Mouse (Mus musculus): ENCODE measurements around the gene Tnip3. TPM values are rescaled to one million over a fixed set of nuclear protein-coding genes. Genes with fewer than 3 reads are reported as not detected.

The Tnip3 gene
- polyA plus RNA-seq, 1 experiment from 2014 or later, result not detected

GRCm38 (mm10) chr6:65564657-65565039 is 39.5 kb downstream of the Tnip3 start:
- DNase-seq (ENCODE audit: low spot score), result no peak
- H3K4me2 ChIP-seq (ENCODE audit: low read depth, severe bottlenecking), result no peak overlapping the region
- H3K36me3 ChIP-seq (ENCODE audit: control insufficient read depth, insufficient read depth, low read length), result no peaks in the 10 kb centered on the region
- no peak overlapping the region for H3K27ac ChIP-seq (replicated peaks; ENCODE audit: low read depth, low read length)
- H3K4me3 ChIP-seq (ENCODE audit: low read depth, low read length), result no peak overlapping the region
- WGBS, result 71% methylated on average over 2 of the region's 2 CpGs
- H3K27me3 ChIP-seq (ENCODE audit: control insufficient read depth, insufficient read depth, low read length), result no peaks in the 10 kb centered on the region
- no peaks in the 10 kb centered on the region for H3K9me3 ChIP-seq (ENCODE audit: control insufficient read depth, low read length)
- no peak overlapping the region for H3K9ac ChIP-seq (ENCODE audit: low read length)
- H3K4me1 ChIP-seq (ENCODE audit: control insufficient read depth, insufficient read depth, low read length), result no peaks in the 10 kb centered on the region
- no peak for ATAC-seq (ENCODE audit: insufficient number of reproducible peaks, low FRiP score, low TSS enrichment, low read depth)

GRCm38 (mm10) chr6:65569741-65570140 is 44.6 kb downstream of the Tnip3 start:
- 31% methylated on average over 8 of the region's 8 CpGs for WGBS
- ATAC-seq (ENCODE audit: insufficient number of reproducible peaks, low FRiP score, low TSS enrichment, low read depth) (no peak), DNase-seq (ENCODE audit: low spot score) (peak; percentile 24)
- Histone ChIP-seq H3K9me3 (ENCODE audit: control insufficient read depth, low read length) (no peaks in the 10 kb centered on the region), H3K36me3 (ENCODE audit: control insufficient read depth, insufficient read depth, low read length) (no peaks in the 10 kb centered on the region), H3K4me2 (ENCODE audit: low read depth, severe bottlenecking) (no peak overlapping the region), H3K9ac (ENCODE audit: low read length) (no peak overlapping the region), H3K4me1 (ENCODE audit: control insufficient read depth, insufficient read depth, low read length) (no peaks in the 10 kb centered on the region), H3K27me3 (ENCODE audit: control insufficient read depth, insufficient read depth, low read length) (no peaks in the 10 kb centered on the region), H3K4me3 (ENCODE audit: low read depth, low read length) (no peak overlapping the region), H3K27ac (replicated peaks; ENCODE audit: low read depth, low read length) (no peak overlapping the region)

GRCm38 (mm10) chr6:65578151-65578973 is 53.2 kb downstream of the Tnip3 start:
- ATAC-seq (ENCODE audit: insufficient number of reproducible peaks, low FRiP score, low TSS enrichment, low read depth) (no peak), DNase-seq (ENCODE audit: low spot score) (no peak)
- no peak overlapping the region for H3K27ac ChIP-seq (replicated peaks; ENCODE audit: low read depth, low read length)
- WGBS, result 78% methylated on average over 8 of the region's 8 CpGs
- H3K36me3 ChIP-seq (ENCODE audit: control insufficient read depth, insufficient read depth, low read length), result no peaks in the 10 kb centered on the region
- no peak overlapping the region for H3K9ac ChIP-seq (ENCODE audit: low read length)
- H3K4me3 ChIP-seq (ENCODE audit: low read depth, low read length), result no peak overlapping the region
- no peak overlapping the region for H3K4me2 ChIP-seq (ENCODE audit: low read depth, severe bottlenecking)
- no peaks in the 10 kb centered on the region for H3K27me3 ChIP-seq (ENCODE audit: control insufficient read depth, insufficient read depth, low read length)
- H3K4me1 ChIP-seq (ENCODE audit: control insufficient read depth, insufficient read depth, low read length), result no peaks in the 10 kb centered on the region
- H3K9me3 ChIP-seq (ENCODE audit: control insufficient read depth, low read length), result no peaks in the 10 kb centered on the region

GRCm38 (mm10) chr6:65583029-65583428 is 57.9 kb downstream of the Tnip3 start:
- WGBS, result 88% methylated on average over 4 of the region's 4 CpGs
- no peak overlapping the region for H3K4me2 ChIP-seq (ENCODE audit: low read depth, severe bottlenecking)
- H3K9me3 ChIP-seq (ENCODE audit: control insufficient read depth, low read length), result no peaks in the 10 kb centered on the region
- no peaks in the 10 kb centered on the region for H3K36me3 ChIP-seq (ENCODE audit: control insufficient read depth, insufficient read depth, low read length)
- ATAC-seq (ENCODE audit: insufficient number of reproducible peaks, low FRiP score, low TSS enrichment, low read depth) (no peak), DNase-seq (ENCODE audit: low spot score) (no peak)
- H3K9ac ChIP-seq (ENCODE audit: low read length), result no peak overlapping the region
- no peak overlapping the region for H3K4me3 ChIP-seq (ENCODE audit: low read depth, low read length)
- no peaks in the 10 kb centered on the region for H3K27me3 ChIP-seq (ENCODE audit: control insufficient read depth, insufficient read depth, low read length)
- H3K27ac ChIP-seq (replicated peaks; ENCODE audit: low read depth, low read length), result no peak overlapping the region
- H3K4me1 ChIP-seq (ENCODE audit: control insufficient read depth, insufficient read depth, low read length), result no peaks in the 10 kb centered on the region

GRCm38 (mm10) chr6:65584870-65585332 is 59.8 kb downstream of the Tnip3 start:
- Histone ChIP-seq H3K27me3 (ENCODE audit: control insufficient read depth, insufficient read depth, low read length) (no peaks in the 10 kb centered on the region), H3K4me2 (ENCODE audit: low read depth, severe bottlenecking) (no peak overlapping the region), H3K36me3 (ENCODE audit: control insufficient read depth, insufficient read depth, low read length) (no peaks in the 10 kb centered on the region), H3K27ac (replicated peaks; ENCODE audit: low read depth, low read length) (no peak overlapping the region), H3K4me1 (ENCODE audit: control insufficient read depth, insufficient read depth, low read length) (no peaks in the 10 kb centered on the region), H3K9me3 (ENCODE audit: control insufficient read depth, low read length) (no peaks in the 10 kb centered on the region), H3K4me3 (ENCODE audit: low read depth, low read length) (no peak overlapping the region), H3K9ac (ENCODE audit: low read length) (no peak overlapping the region)
- no peak for ATAC-seq (ENCODE audit: insufficient number of reproducible peaks, low FRiP score, low TSS enrichment, low read depth)
- WGBS, result 77% methylated on average over 4 of the region's 4 CpGs
- no peak for DNase-seq (ENCODE audit: low spot score)

- Histone ChIP-seq H3K9me3 (ENCODE audit: control insufficient read depth, low read length) (no peaks in the 10 kb centered on the region), H3K4me3 (ENCODE audit: low read depth, low read length) (no peak overlapping the region), H3K36me3 (ENCODE audit: control insufficient read depth, insufficient read depth, low read length) (no peaks in the 10 kb centered on the region), H3K27me3 (ENCODE audit: control insufficient read depth, insufficient read depth, low read length) (no peaks in the 10 kb centered on the region), H3K27ac (replicated peaks; ENCODE audit: low read depth, low read length) (no peak overlapping the region), H3K9ac (ENCODE audit: low read length) (no peak overlapping the region), H3K4me2 (ENCODE audit: low read depth, severe bottlenecking) (no peak overlapping the region), H3K4me1 (ENCODE audit: control insufficient read depth, insufficient read depth, low read length) (no peaks in the 10 kb centered on the region)
- WGBS, result 94% methylated on average over 3 of the region's 3 CpGs
- ATAC-seq (ENCODE audit: insufficient number of reproducible peaks, low FRiP score, low TSS enrichment, low read depth) (no peak), DNase-seq (ENCODE audit: low spot score) (no peak)
Observed at GRCm38 (mm10) chr6:65585333-65586053, 60.4 kb downstream of the Tnip3 start.

- 86% methylated on average over 1 of the region's 1 CpGs for WGBS
- Histone ChIP-seq H3K4me3 (ENCODE audit: low read depth, low read length) (no peak overlapping the region), H3K9ac (ENCODE audit: low read length) (no peak overlapping the region), H3K27ac (replicated peaks; ENCODE audit: low read depth, low read length) (no peak overlapping the region), H3K36me3 (ENCODE audit: control insufficient read depth, insufficient read depth, low read length) (no peaks in the 10 kb centered on the region), H3K9me3 (ENCODE audit: control insufficient read depth, low read length) (no peaks in the 10 kb centered on the region), H3K27me3 (ENCODE audit: control insufficient read depth, insufficient read depth, low read length) (no peaks in the 10 kb centered on the region), H3K4me2 (ENCODE audit: low read depth, severe bottlenecking) (no peak overlapping the region), H3K4me1 (ENCODE audit: control insufficient read depth, insufficient read depth, low read length) (no peaks in the 10 kb centered on the region)
- ATAC-seq (ENCODE audit: insufficient number of reproducible peaks, low FRiP score, low TSS enrichment, low read depth) (no peak), DNase-seq (ENCODE audit: low spot score) (no peak)
Observed at GRCm38 (mm10) chr6:65588847-65589246, 63.7 kb downstream of the Tnip3 start.

- no peak for ATAC-seq (ENCODE audit: insufficient number of reproducible peaks, low FRiP score, low TSS enrichment, low read depth)
- no peak overlapping the region for H3K27ac ChIP-seq (replicated peaks; ENCODE audit: low read depth, low read length)
- no peak for DNase-seq (ENCODE audit: low spot score)
- no peak overlapping the region for H3K9ac ChIP-seq (ENCODE audit: low read length)
- H3K4me2 ChIP-seq (ENCODE audit: low read depth, severe bottlenecking), result no peak overlapping the region
- H3K9me3 ChIP-seq (ENCODE audit: control insufficient read depth, low read length), result no peaks in the 10 kb centered on the region
- no peaks in the 10 kb centered on the region for H3K4me1 ChIP-seq (ENCODE audit: control insufficient read depth, insufficient read depth, low read length)
- no peak overlapping the region for H3K4me3 ChIP-seq (ENCODE audit: low read depth, low read length)
- no peaks in the 10 kb centered on the region for H3K36me3 ChIP-seq (ENCODE audit: control insufficient read depth, insufficient read depth, low read length)
- WGBS, result 93% methylated on average over 2 of the region's 2 CpGs
- H3K27me3 ChIP-seq (ENCODE audit: control insufficient read depth, insufficient read depth, low read length), result no peaks in the 10 kb centered on the region
Observed at GRCm38 (mm10) chr6:65590018-65590417, 64.9 kb downstream of the Tnip3 start.

Measured in limb, embryonic 11.5 days (tissue).